Mouse (Mus musculus): ENCODE results near the gene Gucy1b2. TPM values are rescaled to one million over a fixed set of nuclear protein-coding genes. Genes with fewer than 3 reads are reported as not detected.

Gene Gucy1b2
- total RNA-seq, 2 experiments from 2014 or later = not detected

- ATAC-seq (replicated peaks; ENCODE audit: poor library complexity, severe bottlenecking) = no peak
Observed at GRCm38 (mm10) chr14:62447214-62447548, 8.9 kb downstream of the Gucy1b2 start.

DNA sequence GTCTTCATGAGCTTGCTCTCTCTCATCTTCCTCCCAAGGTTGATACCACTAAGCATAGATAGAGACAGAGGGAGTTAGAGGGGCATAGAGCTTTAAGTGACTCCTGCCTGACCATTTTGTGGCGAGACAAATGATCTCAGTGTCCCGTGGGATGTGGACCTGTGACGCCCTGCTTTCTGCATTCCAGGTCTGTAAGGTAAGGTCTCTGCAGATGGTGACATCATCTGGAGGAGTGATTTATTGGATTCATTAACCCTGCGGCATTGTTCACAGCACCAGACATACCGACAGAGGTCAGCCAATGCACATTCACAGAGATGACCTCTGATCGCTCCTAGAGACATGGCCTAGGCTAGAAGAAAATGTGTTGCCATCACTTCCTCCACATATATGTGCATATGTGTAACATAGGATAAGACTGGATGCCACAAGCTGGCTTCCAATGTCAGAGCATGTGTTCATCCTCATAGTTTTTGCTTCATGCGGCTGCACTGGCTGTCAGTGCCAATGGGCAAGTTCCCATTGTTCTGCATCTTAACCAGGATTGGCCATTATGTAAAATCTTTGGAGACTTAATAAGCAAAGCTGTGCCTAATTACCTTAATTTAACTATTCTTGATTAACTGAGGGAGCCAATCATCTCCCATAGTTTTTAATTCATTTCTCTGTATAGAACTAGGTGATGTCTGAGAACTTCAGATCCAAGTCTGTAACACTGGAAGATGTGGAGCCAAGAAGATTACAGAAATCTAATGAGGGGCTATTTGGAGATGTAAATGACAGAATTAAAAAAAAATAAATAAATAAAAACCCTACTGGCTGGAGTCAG lies 9.5 kb downstream of the Gucy1b2 start:
- ATAC-seq (replicated peaks; ENCODE audit: poor library complexity, severe bottlenecking) = no peak

- ATAC-seq (replicated peaks; ENCODE audit: poor library complexity, severe bottlenecking) = no peak
Observed at GRCm38 (mm10) chr14:62443840-62444430, 12.2 kb downstream of the Gucy1b2 start.

DNA sequence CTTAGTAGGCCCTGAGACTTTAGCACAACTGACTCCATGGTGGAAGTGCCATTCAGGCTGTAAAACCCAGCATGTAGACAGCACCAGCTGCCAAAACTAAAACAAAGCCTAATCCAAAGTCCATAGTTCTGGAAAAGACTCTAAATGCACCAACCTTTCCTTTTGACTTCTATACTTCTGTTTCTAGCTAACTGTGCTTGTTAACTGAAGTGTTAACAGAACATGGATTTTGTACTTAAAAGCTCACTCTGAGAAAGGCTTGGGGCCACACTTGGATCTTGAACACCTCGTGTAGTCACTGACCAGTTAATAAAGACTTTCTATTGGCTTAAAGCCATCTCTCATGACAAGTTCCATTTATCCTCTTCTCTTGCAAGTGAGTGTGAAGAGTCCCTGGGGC lies 13.1 kb downstream of the Gucy1b2 start:
- no peak for ATAC-seq (replicated peaks; ENCODE audit: poor library complexity, severe bottlenecking)

GRCm38 (mm10) chr14:62440036-62440435 lies 16.1 kb downstream of the Gucy1b2 start:
- ATAC-seq (replicated peaks; ENCODE audit: poor library complexity, severe bottlenecking) = no peak

DNA sequence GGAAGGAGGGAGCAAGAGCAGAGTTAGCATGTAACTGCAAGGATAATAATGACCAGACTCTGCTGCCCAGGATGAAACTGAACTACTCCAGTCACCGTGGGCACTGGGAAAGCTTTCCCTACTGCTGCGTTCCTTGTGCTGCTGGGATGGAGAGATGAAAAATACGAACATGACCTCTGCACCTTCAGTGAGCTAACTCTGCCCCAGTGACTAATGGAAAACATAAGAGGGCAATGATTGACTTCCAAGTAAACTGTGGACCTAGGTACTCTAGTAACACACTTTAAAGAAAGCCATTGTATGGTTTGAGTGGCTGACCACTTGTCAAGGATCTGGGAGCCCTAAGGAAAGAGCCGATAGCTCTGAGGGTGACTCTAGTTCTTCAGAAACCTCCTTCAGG lies 17.9 kb downstream of the Gucy1b2 start:
- no peak for ATAC-seq (replicated peaks; ENCODE audit: poor library complexity, severe bottlenecking)

- ATAC-seq (replicated peaks; ENCODE audit: poor library complexity, severe bottlenecking) = no peak
Observed at GRCm38 (mm10) chr14:62437806-62438205, 18.3 kb downstream of the Gucy1b2 start.

DNA sequence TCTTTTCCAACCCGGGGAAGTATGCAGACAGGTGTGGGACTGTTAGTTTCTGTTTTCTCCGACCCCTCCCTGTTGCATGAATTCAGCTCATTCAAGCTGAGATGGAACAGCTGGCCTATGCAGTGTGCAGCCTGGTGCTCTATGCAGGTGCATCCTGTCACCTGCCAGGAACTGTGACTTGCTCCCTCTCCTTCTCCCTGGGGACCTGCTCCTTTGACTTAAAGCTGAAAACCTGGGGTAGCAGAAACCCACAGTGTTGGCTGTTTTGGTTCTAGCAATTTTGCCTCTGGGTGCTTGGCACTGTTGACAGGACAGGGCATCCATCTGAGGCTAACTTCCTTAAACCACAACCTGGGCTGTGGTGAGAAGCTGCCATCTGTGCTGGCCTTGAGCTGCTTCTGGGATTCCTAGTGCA lies 30.8 kb downstream of the Gucy1b2 start:
- no peak for ATAC-seq (replicated peaks; ENCODE audit: poor library complexity, severe bottlenecking)

DNA sequence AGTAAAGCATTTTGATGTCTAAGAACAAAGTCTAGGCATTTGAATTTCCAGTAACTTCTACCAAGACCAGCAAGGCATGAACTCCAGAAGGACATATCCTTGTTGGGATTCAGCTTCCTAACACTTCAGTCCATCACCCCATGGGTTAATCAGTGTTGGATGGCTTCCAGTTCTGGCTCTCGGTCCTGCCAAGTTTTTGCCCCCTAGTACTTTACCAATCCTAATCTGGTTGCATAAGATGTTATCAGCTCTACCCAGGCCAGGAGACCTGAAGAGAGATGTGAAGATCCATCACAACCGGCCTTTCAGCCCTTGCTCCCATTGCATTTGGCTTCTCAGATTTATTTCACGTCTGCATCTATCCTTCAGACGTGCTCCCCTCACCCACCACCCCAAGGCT lies 33.8 kb downstream of the Gucy1b2 start:
- ATAC-seq (replicated peaks; ENCODE audit: poor library complexity, severe bottlenecking) = no peak

DNA sequence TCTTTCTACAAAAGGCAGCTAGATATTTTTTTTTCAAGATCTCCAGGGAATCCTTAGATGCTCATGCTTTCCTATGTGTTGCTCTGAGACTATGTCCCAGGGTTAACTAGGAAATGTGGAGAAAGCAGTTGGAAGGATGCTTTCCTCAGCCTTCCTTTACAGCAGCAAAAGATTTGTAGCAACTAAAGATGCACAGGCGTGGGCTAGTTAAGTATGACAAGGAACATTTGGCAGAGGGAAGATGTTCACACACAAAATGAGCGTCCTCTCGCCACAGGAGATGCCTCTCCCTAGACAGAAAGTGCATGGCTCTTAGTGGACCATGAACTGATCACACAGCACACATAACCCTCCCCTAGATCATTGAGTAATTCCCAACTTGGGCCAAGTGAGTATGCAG lies 38.6 kb downstream of the Gucy1b2 start:
- ATAC-seq (replicated peaks; ENCODE audit: poor library complexity, severe bottlenecking) = no peak

DNA sequence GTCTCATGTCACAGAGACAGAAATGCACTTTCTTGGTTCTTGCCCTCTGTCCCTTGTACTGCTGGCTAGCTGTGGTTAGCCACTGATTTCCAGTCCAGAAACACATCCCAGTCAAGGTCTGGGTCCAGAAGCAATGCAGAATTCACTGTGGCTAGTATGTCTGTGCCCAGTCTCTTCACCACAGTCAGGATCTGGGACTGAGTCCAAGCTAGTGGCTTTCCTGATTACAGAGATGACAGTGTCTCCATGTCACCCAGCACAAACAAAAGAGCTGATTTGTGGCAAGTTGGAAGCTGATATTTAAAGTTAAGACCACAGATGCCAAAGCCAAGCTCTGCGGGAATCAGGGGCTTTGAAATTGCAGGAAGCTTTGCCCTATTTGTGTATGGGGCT lies 39.4 kb downstream of the Gucy1b2 start:
- ATAC-seq (replicated peaks; ENCODE audit: poor library complexity, severe bottlenecking) = no peak

DNA sequence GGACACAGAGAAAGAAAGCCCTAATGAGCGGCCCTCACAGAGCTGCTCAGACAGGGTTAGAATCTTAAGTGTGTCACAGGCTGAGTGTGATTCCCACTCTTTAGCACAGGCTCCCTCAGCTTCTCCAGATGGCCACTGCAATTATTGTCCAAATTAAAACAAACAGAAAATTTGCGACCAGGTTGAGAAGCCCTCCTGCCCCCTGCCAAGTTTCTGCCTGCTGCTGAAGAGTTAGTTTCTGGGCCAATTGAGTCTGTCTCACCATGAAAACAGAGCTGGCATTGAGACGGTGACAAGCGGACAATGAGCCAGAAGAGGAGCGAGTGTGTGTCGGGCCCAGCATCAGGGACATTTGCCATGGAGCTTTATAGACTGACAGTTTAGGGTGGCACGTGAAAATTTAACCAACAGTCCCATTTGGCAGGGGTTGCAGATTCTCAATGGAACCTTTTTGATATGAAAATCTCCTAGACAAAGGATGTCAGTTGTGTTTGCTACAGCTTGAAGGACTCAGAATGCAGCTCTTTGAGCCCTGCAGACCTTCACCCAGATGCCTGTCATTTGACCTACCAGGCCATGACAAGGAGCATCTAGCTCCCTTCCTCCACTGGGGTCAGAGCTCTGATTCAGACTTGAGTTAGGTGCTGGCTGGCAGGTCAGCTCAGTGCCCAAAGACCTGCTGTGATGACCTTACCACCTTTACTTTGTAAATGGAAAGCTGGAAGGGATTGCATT lies 39.9 kb downstream of the Gucy1b2 start:
- ATAC-seq (replicated peaks; ENCODE audit: poor library complexity, severe bottlenecking) = no peak

- no peak for ATAC-seq (replicated peaks; ENCODE audit: poor library complexity, severe bottlenecking)
Observed at GRCm38 (mm10) chr14:62395346-62395745, 60.7 kb downstream of the Gucy1b2 start.

DNA sequence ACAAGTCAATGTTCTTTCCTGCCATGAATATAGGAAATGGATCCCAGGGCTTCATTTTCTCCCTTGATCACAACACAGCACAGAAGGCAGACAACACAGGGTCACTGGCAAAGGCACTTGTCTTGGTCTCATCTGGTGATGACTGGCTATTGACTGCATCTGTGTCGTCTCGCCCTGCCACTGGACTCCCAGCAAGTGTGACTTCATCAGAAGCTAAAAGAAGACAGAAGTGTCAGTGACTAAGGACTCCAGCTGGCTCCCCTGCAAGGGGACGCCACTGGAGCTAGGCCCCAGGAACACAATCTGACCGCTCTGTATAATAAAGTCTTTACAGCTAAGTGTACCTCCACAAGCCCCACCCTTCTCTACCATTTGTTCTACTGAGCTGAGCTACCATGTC lies 63.3 kb downstream of the Gucy1b2 start:
- ATAC-seq (replicated peaks; ENCODE audit: poor library complexity, severe bottlenecking) = no peak

GRCm38 (mm10) chr14:62389729-62390536 lies 66.2 kb downstream of the Gucy1b2 start:
- no peak for ATAC-seq (replicated peaks; ENCODE audit: poor library complexity, severe bottlenecking)

DNA sequence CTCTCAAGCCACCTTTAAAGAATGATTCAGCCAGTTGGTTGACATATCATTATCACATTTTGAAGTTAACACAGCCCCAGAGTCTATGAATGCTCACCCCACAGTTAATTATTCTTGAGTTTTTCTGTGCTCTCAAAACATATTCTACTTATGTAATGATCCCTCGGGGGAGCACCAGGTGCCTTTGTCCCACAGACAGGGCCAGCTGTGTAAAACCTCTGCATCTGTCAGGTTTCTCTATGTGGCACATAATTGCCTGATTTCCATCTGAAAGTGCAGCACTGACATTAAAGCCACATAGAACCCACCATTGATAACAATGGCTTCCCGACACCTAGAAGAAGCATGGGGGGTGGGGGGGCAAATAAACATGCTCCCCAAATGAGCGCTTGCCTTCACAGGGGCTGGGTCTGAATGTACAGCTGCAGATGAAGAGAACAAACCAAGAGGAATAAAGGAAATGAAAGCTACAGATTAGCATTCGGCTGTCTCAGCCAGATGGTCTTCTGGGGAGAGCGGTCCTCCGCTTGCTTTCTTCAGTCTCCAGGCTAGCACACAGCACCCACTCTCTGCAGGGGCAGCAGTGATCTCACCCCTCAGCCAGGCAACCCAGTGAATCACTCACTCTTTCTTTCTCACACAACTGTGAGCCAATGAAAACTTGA lies 66.9 kb downstream of the Gucy1b2 start:
- no peak for ATAC-seq (replicated peaks; ENCODE audit: poor library complexity, severe bottlenecking)

- no peak for ATAC-seq (replicated peaks; ENCODE audit: poor library complexity, severe bottlenecking)
Observed at GRCm38 (mm10) chr14:62383786-62384299, 72.2 kb downstream of the Gucy1b2 start.

DNA sequence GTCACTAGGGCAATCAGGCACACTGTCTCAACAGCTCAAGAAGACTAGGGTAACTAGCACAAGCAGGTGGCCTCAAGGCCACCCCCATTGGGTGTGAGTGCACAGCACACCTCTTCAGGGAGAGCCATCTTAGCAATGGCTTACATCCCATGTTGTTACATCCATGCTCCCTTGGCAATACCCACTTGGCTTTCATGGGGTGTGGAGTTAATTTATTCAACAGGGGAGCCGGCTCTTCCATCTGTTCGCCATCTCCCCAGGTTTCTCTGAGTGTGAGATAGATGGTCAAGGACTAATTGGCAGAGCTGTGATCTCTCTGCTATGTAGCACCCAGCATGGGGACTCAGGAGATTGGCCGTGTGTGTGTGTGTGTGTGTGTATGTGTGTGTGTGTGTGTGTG lies 73.0 kb downstream of the Gucy1b2 start:
- no peak for ATAC-seq (replicated peaks; ENCODE audit: poor library complexity, severe bottlenecking)

- ATAC-seq (replicated peaks; ENCODE audit: poor library complexity, severe bottlenecking) = no peak
Observed at GRCm38 (mm10) chr14:62380606-62381005, 75.5 kb downstream of the Gucy1b2 start.

DNA sequence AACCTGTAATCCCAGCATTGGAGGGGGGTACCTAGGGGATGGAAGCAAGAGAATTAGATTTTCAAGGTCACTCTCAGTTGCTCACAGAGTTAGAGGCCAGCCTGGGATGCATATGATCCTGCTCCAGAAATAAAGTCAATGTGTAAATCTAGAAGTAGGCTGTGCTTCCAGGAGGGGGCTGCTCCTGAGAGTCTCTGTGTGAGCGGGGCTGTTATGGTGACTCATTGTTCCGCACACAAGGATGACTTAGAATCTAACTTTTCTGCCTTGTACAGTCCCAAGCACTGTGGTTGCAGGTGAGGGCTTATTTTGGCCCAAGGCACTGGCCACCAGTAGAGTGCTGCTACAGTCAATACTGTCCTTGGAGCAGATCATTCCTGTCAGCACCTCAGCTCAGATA lies 76.7 kb downstream of the Gucy1b2 start:
- no peak for ATAC-seq (replicated peaks; ENCODE audit: poor library complexity, severe bottlenecking)

Data from granulocyte monocyte progenitor cell, adult 5-6 weeks (primary cell).